Mouse (Mus musculus): Measurements from ENCODE around the gene Anapc11.

Gene Anapc11

DNA sequence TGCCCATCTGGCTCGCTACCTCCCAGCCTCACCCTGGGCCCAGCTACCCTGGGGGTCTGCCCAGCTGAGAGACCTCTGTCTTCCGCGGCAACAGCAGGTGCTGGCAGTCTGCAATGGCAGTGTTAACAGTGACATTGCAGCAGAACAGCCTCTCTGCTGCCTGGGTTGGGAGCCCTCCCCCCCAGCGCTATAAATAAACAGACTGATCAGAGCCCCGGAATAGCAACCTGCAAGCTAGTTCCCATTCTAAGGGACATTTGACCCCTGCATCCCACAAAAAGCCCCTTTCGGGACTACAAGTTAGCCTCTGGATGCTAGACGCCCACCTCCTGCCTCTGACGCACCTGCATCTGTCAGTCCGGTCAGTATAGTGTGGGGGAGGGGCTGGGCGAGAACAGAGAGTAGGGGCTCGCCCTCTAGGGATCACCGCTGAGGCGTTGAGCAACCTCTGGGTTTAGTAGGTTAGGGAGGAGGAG, 49.8 kb downstream of the Anapc11 start, which contains the start of gene Myadml2:
Gene Myadml2, minus strand, starts transcription at position 158 of the 476 bp plus-strand sequence.
- DNase-seq (ENCODE audit: extremely low read depth, low read depth, low spot score), result no peak

DNA sequence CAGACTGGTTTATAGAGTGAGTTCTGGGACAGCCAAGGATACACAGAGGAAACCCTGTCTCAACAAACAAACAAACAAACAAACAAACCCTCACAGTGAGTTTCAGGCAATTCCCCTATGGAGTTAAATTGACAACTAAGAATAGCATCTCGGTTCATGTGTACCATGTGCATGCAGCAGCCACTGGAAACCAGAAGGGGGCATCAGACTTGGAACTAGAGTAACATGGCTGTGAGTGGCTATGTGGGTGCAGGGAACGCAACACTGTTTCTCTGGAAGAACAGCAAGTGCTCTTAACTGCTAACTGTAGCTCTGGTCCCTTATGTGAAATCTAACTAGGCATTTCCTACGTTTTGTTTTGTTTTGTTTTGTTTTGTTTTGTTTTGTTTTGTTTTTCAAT, 53.7 kb downstream of the Anapc11 start:
- DNase-seq (ENCODE audit: extremely low read depth, low read depth, low spot score), result no peak

DNA sequence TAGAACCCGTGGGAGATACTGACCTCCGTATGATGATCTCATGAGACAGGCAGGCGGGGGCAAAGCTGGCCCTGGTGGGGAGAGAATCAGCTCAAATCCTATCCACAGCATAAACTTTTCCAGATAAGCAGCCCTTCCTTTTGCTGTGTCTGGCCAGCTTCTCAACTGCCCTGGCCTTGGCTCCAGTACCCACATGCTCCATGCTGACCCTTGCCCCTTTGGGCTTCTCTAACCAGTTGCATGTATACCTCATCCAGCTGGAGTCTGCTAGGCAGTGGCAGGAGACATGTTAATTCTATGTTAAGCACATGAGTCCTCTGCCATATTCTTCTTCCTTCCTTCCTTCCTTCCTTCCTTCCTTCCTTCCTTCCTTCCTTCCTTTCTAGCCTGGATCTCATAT, 56.5 kb downstream of the Anapc11 start:
- no peak for DNase-seq (ENCODE audit: extremely low read depth, low read depth, low spot score)

DNA sequence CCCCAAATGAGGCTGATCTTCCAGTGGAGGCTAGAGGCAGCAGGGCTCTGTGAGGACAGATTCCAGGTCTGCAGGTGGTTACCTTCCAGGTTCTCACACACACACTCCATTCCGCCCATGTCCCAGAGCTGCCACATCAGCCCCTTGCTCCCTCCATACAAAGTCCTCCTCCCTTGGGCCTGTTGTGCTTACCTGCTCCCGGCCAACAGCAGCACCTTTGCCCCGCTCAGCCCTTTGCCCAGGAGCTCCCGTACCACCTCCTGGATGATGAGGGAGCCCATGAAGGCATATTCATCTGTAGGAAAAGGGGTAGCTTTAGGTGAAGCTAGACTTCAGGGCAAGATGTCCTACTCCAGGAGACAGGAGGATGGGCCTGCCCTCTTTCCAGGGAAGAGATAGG, 59.1 kb downstream of the Anapc11 start:
- DNase-seq (ENCODE audit: extremely low read depth, low read depth, low spot score), result no peak

Measured in fat pad, adult 2 months (tissue).